Mouse (Mus musculus) left cerebral cortex, adult 9 months (tissue): ENCODE data around the gene Slc25a39.
"Not testable (repeated sequence)": the region's sequence is repeated elsewhere in the genome, so short reads cannot be mapped to it uniquely, and the experiment has no call there.

Experiments used
- DNase-seq, 2 experiments: peaks; one replicate each; pipeline ENCODE4 v3.0.0; 2022; ENCODE audit warnings: low spot score in 2 of 2

Slc25a39 gene

DNA sequence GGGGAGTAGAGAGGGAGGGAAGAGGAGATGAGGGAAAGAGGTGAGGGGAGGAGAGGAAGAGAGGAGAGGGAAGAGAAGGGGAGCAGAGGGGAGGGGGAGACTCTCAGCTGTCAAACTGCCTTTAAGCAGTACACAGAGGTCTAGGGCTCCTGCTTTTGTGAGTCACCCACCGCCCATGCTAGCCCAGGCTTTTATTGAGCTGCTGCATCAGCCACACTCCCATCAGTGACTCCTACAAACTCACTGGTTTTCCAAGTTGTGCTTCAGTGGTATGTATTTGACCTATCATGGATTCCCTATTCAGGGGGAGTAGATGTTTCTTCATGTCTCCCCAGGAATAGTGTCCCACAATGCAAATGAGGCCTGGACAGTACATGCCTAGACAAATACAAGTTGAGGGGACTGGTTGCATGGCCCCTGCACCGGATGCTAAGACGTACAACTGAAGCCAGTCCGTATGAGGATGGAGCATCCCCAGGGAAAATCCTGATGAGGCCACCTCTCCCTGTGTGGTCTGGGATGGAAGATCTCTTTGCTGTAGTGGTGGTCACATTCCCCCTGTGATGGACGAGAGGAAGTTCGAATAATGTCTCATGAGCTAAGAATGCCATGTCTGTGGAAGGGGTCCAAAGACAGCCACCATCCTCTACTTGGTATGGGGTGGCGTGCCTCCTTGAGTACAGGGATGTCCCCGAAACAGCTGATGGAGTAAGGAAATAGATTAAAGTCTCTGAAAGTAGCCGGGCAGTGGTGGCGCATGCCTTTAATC is 7.5 kb upstream of the Slc25a39 start:
- DNase-seq: no peak

GRCm38 (mm10) chr11:102413059-102413458 is 5.3 kb upstream of the Slc25a39 start:
- no peak for DNase-seq

DNA sequence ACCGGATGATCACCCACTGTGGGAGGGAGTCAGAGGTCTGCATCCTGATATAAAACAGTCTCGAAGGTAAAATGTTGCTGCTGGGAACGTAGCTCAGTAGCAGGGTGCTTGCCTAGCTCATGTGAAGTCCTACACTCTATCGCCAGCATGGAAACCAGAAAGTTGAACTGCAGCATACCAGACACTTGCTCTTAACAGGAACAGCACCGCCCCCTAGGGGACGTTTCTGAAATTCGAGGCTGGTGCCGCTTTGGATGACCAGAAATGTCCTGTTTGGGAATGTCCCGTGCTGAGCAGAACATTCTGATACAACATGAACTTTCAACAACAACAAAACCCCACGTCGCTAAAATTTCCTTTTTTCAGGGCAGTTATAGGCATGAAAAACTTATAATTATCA is 4.0 kb upstream of the Slc25a39 start:
- DNase-seq: peak in 1 of 2 experiments; percentile 92

DNA sequence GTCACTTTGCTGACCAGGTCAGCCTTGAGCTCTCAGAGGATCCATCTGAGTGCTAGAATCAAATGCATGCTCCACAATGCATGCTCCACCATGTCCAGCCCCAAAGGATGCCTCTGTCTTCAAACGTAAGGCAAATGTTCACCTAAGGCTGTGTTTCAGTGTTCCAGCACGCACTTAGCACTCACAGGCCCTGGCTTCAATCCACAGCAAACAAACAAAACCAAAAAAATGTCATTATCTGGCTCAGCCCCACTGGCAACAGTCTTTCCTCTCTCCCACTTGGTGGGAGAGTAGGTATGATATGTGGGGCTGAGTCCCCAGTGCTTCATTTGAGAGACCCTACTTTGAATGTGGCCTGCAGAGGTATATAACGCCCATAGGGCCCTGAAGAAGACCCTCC is 3.3 kb upstream of the Slc25a39 start:
- DNase-seq: no peak

DNA sequence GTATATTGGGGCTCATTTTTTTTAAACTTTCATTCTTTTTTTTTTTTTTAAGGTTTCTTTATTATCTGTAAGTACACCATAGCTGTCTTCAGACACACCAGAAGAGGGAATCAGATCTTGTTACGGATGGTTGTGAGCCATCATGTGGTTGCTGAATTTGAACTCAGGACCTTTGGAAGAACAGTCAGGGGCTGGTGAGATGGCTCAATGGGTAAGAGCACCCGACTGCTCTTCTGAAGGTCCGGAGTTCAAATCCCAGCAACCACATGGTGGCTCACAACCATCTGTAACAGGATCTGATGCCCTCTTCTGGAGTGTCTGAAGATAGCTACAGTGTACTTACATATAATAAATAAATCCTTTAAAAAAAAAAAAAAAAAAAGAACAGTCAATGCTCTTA is 2.6 kb upstream of the Slc25a39 start:
- DNase-seq: not testable (repeated sequence)

- no peak for DNase-seq
Measured at GRCm38 (mm10) chr11:102409795-102410330, 2.1 kb upstream of the Slc25a39 start.

DNA sequence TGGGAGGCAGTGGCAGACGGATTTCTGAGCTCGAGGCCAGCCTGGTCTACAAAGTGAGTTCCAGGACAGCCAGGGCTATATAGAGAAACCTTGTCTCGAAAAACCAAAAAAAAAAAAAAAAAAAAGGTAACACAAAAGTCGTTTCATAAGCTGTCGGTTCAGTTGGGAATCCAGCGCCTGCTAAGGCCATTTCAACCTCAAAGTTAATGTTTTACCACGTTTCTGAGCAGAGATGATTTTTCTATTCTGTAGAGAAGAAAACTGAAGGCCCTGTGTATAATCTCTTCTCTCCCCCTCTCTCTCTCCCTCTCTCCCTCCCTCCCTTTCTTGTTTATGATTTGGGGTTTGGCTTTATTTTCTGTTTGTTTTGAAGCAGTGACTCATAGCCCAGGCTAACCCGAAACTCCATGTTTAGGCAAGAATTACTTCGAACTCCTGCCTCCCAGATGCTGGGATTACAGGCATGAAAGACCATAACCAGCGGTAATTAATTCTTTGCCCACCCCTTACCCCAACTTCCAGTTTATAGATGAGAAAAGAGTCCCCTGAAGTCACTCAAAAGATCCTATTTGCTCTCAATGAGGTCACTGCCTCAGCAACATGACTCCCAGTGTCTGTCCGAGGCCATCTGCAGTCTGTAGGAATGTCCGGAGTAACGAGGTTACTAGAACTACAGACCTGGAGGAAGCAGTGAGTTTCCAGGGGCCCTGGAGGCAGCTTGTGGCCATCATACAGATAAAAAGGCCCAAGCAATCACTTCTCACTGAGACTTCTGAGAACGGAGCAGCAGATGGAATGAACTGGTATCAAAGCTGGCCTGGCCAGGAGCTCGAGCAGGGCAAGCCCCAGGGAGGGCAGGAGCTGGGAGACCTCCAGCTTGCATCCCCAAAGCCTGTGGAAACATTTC is 1.4 kb upstream of the Slc25a39 start:
- DNase-seq: peak in 1 of 2 experiments; percentile 4

DNA sequence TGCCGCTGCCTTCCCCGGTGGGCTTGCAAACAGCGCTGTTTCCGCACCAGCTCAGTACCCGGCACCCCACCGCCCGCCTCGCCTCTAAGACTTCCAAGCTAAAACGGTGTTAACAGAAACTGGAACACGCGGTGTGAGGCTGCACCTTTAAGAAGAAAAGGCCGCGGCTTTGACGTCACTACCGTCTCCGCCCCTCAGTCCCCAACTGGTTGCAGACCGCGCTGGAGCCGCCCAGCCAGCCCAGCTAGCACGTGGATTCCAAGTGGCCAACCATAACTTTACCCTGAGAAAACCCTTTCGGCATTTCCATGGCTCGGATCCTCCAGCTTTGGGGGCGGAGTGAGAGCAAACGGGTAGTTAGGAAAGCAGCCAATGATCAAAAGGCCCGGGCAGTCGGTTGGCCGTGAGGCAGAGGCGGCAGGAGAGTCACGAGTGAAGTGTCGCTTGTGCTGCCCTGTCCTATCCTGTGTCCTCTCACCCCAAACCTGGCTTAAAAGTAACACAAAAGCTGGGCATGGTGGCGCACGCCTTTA is 664 bp upstream of the Slc25a39 start:
- peak; percentile 95 to 98 for DNase-seq

- peak in 1 of 2 experiments; percentile 81 for DNase-seq
Measured at GRCm38 (mm10) chr11:102406900-102407833, 579 bp downstream of the Slc25a39 start.

DNA sequence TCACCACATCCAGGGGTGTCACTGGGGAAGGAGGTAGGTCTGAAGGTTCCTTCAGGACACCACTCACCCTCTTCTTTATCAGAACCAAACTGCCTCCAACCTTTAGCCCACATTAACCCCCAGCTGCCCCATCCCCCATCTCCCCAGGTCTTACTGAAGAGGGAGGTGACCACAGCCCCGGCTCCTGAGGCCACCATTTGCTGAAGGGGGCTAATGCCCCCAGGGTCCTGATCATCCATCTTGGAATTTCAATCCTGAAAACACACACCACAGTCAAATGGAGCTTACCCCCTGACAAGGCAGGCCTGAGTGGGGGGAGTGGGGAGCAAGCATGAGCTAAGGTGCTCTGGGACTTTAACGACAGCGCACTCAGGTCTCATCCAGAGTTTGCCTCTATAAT is 1.3 kb downstream of the Slc25a39 start:
- peak in 1 of 2 experiments; percentile 5 for DNase-seq

- peak in 1 of 2 experiments; percentile 5 for DNase-seq
Measured at GRCm38 (mm10) chr11:102405544-102406285, 2.0 kb downstream of the Slc25a39 start.

- peak in 1 of 2 experiments; percentile 4 for DNase-seq
Measured at GRCm38 (mm10) chr11:102404161-102405010, 3.4 kb downstream of the Slc25a39 start.

- peak in 1 of 2 experiments; percentile 2 for DNase-seq
Measured at GRCm38 (mm10) chr11:102403657-102404056, 4.1 kb downstream of the Slc25a39 start.

GRCm38 (mm10) chr11:102401898-102402500 is 5.7 kb downstream of the Slc25a39 start:
- no peak for DNase-seq

DNA sequence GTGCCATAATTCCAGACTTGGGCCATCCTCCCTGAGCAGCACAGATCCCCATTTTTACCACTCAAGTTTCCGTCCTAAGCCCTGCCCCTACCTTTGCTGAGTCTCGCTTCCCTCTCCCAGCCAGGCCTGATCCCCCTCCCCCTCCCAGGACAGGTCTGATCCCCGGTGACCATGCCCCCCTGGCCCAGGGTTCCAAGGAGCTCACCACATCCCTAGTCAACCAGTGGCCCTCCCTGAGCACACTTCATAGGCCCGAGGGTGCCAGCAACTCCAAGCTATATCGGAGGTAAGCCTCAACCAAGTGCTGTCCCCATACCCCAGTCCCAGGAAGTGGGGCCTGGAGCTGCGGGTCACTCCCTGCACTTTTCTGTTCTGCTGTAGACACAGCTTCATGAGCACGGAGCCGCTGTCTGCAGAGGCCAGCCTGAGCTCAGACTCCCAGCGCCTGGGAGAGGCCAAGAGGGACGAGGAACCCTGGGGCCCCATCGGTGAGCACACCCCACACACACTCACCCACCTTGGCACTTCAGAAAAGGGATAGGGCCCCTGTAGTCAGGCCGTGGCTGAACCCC is 7.1 kb downstream of the Slc25a39 start:
- no peak for DNase-seq

DNA sequence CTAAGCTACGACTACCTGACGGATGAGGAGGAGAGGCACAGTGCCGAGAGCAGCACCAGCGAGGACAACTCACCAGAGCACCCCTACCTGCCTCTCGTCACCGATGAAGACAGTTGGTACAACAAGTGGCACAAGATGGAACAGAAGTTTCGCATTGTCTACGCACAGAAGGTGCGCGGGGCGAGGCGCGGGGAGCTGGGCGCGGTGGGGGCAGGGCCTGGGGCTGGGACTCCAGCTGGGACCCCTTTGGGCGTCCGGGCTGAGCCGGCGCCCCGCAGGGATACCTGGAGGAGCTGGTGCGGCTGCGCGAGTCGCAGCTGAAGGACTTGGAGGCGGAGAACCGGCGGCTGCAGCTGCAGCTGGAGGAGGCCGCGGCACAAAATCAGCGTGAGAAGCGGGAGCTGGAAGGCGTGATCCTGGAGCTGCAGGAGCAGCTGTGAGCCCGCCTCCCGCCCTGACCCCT is 8.1 kb downstream of the Slc25a39 start:
- DNase-seq: peak in 1 of 2 experiments; percentile 22

GRCm38 (mm10) chr11:102399107-102399506 is 8.6 kb downstream of the Slc25a39 start:
- DNase-seq: no peak
